Mouse (Mus musculus) stomach, postnatal 0 days (tissue): ENCODE data around the gene Hoxa3. TPM values are rescaled to one million over a fixed set of nuclear protein-coding genes. Genes with fewer than 3 reads are reported as not detected.

Experiments
- ATAC-seq: fragments of 200-750 bp; cut with Nextera tagmentation; 2 replicates; pipeline ENCODE4 v1.8.0; 2017; ENCODE audit not compliant: low FRiP score, low TSS enrichment
- DNase-seq: peaks from one replicate; pipeline ENCODE4 v3.0.0-alpha.2; 2016; ENCODE audit warnings: low spot score
- H3K27ac ChIP-seq: fragments of 300-500 bp; sonication (generic); replicated peaks from 2 replicates; pipeline ENCODE4 v1.5.1; 2014; ENCODE audit warnings: mild to moderate bottlenecking, control low read depth
- H3K27me3 ChIP-seq: fragments of 300-500 bp; sonication (generic); 2 replicates; pipeline ENCODE4 v1.6.1; 2014; ENCODE audit warnings: low read length; ENCODE audit not compliant: control insufficient read depth, insufficient read depth
- H3K36me3 ChIP-seq: fragments of 300-500 bp; sonication (generic); 2 replicates; pipeline ENCODE4 v1.6.1; 2014; ENCODE audit warnings: low read length, mixed read lengths; ENCODE audit not compliant: control insufficient read depth, insufficient read depth
- H3K4me1 ChIP-seq: fragments of 300-500 bp; sonication (generic); replicated peaks from 2 replicates; pipeline ENCODE4 v1.6.1; 2014; ENCODE audit warnings: antibody characterized with exemption; ENCODE audit not compliant: control insufficient read depth, insufficient read depth
- H3K4me2 ChIP-seq: fragments of 300-500 bp; sonication (generic); replicated peaks from 2 replicates; pipeline ENCODE4 v1.6.1; 2014; ENCODE audit warnings: low read depth, mild to moderate bottlenecking, control low read depth, moderate library complexity
- H3K4me3 ChIP-seq: fragments of 300-500 bp; sonication (generic); 2 replicates; pipeline ENCODE4 v1.5.1; 2014; ENCODE audit warnings: low read depth, low read length, control low read depth
- H3K9ac ChIP-seq: fragments of 300-500 bp; sonication (generic); 2 replicates; pipeline ENCODE4 v1.6.1; 2014; ENCODE audit warnings: mild to moderate bottlenecking, low read length, control low read depth, mixed read lengths
- H3K9me3 ChIP-seq: fragments of 300-500 bp; sonication (generic); 2 replicates; pipeline ENCODE4 v1.6.1; 2016; ENCODE audit warnings: low read length; ENCODE audit not compliant: control insufficient read depth
- CTCF ChIP-seq: IDR thresholded peaks from 2 replicates; pipeline ENCODE4 v1.5.1; 2016; ENCODE audit warnings: antibody characterized with exemption, low read depth, mild to moderate bottlenecking, moderate library complexity
- EP300 ChIP-seq: optimal IDR thresholded peaks from 2 replicates; pipeline ENCODE3; 2016; ENCODE audit warnings: antibody characterized with exemption
- WGBS: fragments of 180-500 bp; shearing (Covaris S2); extraction: QIAGEN DNeasy Blood & Tissue Kit; methylation state at CpG from one replicate; pipeline ENCODE4 v1.1.7; 2014; 5-methylcytosine and 5-hydroxymethylcytosine counted together
- polyA plus RNA-seq: library from polyadenylated mRNA; unstranded; fragments of >200 nt; fragmentation: Nextera tagmentation; extraction: Ambion mirVana; gene quantifications from 2 replicates; pipeline ENCODE4 v1.2.1, GENCODE M21; 2015

The Hoxa3 gene
- polyA plus RNA-seq, 1 experiment from 2014 or later = 2.8 TPM

DNA sequence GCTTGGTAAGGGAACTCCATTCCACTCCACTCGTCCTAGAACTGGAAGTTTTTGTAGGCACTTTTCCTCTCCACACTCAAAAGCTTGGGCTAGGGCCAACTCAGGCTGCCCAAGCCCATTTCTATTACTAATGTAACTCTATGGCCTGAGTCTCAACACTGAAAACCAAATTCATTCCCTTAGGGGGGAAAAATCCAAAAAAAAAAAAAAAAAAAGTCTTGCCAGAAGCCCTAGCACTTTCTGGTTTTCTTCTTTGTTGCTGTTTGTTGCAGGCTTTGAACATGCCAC, 51.1 kb downstream of the Hoxa3 start:
- H3K4me3 ChIP-seq = peak overlapping the region; percentile 65; the same call in 1 of the 2 replicates
- H3K27me3 ChIP-seq = no peaks in the 10 kb centered on the region; the same call in 1 of the 2 replicates
- H3K4me2 ChIP-seq = peak overlapping the region; percentile 77
- no peaks in the 10 kb centered on the region for H3K4me1 ChIP-seq
- TF ChIP-seq CTCF (no peak), EP300 (no peak)
- 23% methylated on average over 1 of the region's 1 CpGs for WGBS
- H3K36me3 ChIP-seq = no peaks in the 10 kb centered on the region
- DNase-seq (no peak), ATAC-seq (no peak)
- H3K9ac ChIP-seq = peak overlapping the region; percentile 4; the same call in 1 of the 2 replicates
- H3K9me3 ChIP-seq = no peaks in the 10 kb centered on the region
- 0 out of 2 replicates have a peak overlapping the region, but pooled peaks have one; percentile 3 for H3K27ac ChIP-seq

- Histone ChIP-seq H3K27me3 (no peaks in the 10 kb centered on the region; the same call in 1 of the 2 replicates), H3K36me3 (no peaks in the 10 kb centered on the region), H3K4me1 (no peaks in the 10 kb centered on the region), H3K4me2 (peak overlapping the region; percentile 91), H3K27ac (peak overlapping the region; percentile 79), H3K4me3 (peak overlapping the region; percentile 70), H3K9ac (peak overlapping the region; percentile 4; the same call in 1 of the 2 replicates), H3K9me3 (no peaks in the 10 kb centered on the region)
- WGBS = 20% methylated on average over 8 of the region's 8 CpGs
- ATAC-seq = no peak
- DNase-seq = no peak
- TF ChIP-seq EP300 (no peak), CTCF (no peak)
Observed at GRCm38 (mm10) chr6:52161336-52162092, 51.6 kb downstream of the Hoxa3 start.

DNA sequence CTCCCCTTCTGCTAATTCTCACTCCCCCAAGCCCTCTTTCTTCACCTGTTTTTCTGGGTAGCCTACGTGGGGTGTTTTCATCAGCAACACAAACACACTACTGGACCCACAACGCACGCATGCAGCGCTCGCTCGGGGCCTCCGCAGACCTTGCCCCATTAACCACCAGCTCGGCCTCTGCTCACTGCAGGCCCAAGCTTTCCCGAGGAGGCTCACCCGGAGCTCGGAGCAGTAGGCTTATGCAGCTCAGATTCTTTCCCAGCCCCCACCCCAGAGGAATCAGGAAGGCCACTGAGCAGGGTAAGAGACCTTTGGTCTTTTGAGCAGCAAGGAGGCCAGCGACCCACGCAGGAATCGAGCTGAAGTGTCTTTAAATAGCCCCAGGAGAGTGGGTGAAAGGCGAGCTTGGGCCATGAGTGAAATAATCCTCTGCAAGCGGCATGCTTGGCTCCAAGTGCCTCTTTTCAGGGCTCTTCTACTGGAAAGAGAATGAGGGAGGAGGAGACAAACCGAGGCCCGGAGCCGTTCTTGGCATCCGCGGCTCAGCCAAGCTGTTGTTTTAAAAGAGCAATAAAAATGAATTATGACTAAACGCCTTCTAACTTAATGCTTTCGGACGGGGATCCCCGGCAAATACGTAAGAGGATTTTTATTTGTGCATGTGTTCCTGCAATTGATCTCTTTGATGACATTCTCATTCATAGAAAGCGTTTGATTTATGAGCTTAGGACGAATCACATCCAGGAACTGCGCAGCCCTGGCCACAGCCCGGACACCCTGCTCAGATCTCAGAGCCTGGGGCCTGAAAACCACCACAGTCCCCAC, 52.4 kb downstream of the Hoxa3 start:
- Histone ChIP-seq H3K27ac (peak overlapping the region; percentile 79), H3K9ac (peak overlapping the region; percentile 39), H3K4me2 (peak overlapping the region; percentile 91), H3K36me3 (no peaks in the 10 kb centered on the region), H3K9me3 (no peaks in the 10 kb centered on the region), H3K4me3 (peak overlapping the region; percentile 70), H3K4me1 (no peaks in the 10 kb centered on the region), H3K27me3 (no peaks in the 10 kb centered on the region; the same call in 1 of the 2 replicates)
- ATAC-seq = peak; percentile 27; the same call in 1 of the 2 replicates
- TF ChIP-seq EP300 (no peak), CTCF (no peak)
- DNase-seq = no peak
- WGBS = 8% methylated on average over 30 of the region's 30 CpGs

DNA sequence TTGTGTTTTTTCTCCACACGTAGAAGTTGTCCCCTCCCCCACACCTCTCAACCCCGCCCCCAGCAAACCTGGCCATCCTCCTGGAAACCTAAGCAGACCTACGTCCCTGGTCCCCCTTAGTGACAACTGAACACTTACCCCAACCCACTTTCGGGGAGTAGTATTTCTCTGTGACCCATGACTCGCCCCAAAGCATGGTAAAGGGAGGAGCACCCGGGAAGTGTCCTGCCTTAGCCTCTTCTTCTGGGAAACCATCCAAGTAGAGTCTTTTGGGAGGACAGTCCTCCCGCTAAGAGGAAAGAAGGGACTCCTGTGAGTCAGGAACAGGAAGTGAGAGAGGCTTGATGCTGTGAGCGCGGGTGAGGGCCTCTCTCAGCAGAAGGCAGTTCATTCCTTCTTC, 53.2 kb downstream of the Hoxa3 start:
- peak overlapping the region; percentile 91 for H3K4me2 ChIP-seq
- H3K36me3 ChIP-seq = no peaks in the 10 kb centered on the region
- peak overlapping the region; percentile 39 for H3K9ac ChIP-seq
- peak overlapping the region; percentile 70 for H3K4me3 ChIP-seq
- no peak for ATAC-seq
- H3K4me1 ChIP-seq = no peaks in the 10 kb centered on the region
- TF ChIP-seq EP300 (no peak), CTCF (no peak)
- H3K27ac ChIP-seq = peak overlapping the region; percentile 79
- H3K27me3 ChIP-seq = no peaks in the 10 kb centered on the region; the same call in 1 of the 2 replicates
- no peak for DNase-seq
- WGBS = 14% methylated on average over 9 of the region's 9 CpGs
- H3K9me3 ChIP-seq = no peaks in the 10 kb centered on the region

DNA sequence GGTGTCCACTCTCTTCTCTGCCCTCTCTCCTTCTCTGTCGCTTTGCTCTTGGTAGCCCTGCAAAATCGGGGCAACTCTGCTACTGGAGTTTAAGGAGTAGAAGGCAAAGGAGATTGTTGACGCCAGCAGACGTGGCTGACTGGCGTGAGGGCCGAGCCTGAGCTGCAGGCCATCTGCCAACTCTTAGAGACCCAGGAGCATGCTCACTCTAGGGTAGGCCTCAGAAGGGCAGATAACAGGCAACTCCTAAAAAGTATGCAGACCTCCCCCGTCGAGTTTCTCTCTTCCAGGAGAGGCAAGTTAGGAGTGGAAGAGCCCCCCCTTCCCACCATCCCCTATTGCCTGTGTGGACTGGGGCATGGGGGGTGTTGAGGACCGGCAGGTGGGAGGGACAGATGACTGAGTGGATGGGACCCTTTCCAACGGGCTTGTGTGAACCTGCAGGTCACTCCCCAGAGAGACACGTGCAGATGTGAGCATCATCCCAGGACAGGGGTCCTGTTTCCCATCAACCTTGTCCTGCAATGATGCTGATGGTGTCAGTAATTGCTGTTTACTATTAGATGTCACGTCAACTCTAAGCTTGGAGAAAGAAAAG, 53.9 kb downstream of the Hoxa3 start:
- peak overlapping the region; percentile 92 for H3K27ac ChIP-seq
- no peaks in the 10 kb centered on the region; the same call in 1 of the 2 replicates for H3K27me3 ChIP-seq
- peak overlapping the region; percentile 91 for H3K4me2 ChIP-seq
- 7% methylated on average over 12 of the region's 12 CpGs for WGBS
- peak overlapping the region; percentile 70 for H3K4me3 ChIP-seq
- no peaks in the 10 kb centered on the region for H3K36me3 ChIP-seq
- TF ChIP-seq CTCF (no peak), EP300 (no peak)
- H3K9me3 ChIP-seq = no peaks in the 10 kb centered on the region
- peak; percentile 36 for DNase-seq
- peak overlapping the region; percentile 78 for H3K9ac ChIP-seq
- ATAC-seq = peak; percentile 24; the same call in 1 of the 2 replicates
- no peaks in the 10 kb centered on the region for H3K4me1 ChIP-seq
